Mouse (Mus musculus): ENCODE measurements around the gene Rin3.

The Rin3 gene

GRCm38 (mm10) chr12:102425048-102425578 lies 142.3 kb downstream of the Rin3 start:
- DNase-seq, result peak in 1 of 2 experiments; percentile 17

- DNase-seq, result no peak
Observed at GRCm38 (mm10) chr12:102426285-102426684, 143.4 kb downstream of the Rin3 start.

GRCm38 (mm10) chr12:102429656-102430055 lies 146.8 kb downstream of the Rin3 start:
- DNase-seq, result no peak

GRCm38 (mm10) chr12:102430228-102430627 lies 147.4 kb downstream of the Rin3 start:
- DNase-seq, result no peak

- no peak for DNase-seq
Observed at GRCm38 (mm10) chr12:102432238-102432637, 149.4 kb downstream of the Rin3 start.

- DNase-seq, result no peak
Observed at GRCm38 (mm10) chr12:102434107-102434506, 151.3 kb downstream of the Rin3 start.

- DNase-seq, result no peak
Observed at GRCm38 (mm10) chr12:102436939-102437526, 154.2 kb downstream of the Rin3 start.

GRCm38 (mm10) chr12:102437952-102438351 lies 155.1 kb downstream of the Rin3 start:
- DNase-seq, result no peak

- DNase-seq, result no peak
Observed at GRCm38 (mm10) chr12:102438983-102439631, 156.3 kb downstream of the Rin3 start.

GRCm38 (mm10) chr12:102439632-102440023 lies 156.8 kb downstream of the Rin3 start, which contains the start of gene Lgmn:
Gene Lgmn, minus strand, starts transcription at chr12:102439813.
- peak; percentile 93 for DNase-seq

Measured in thymus, postnatal 36 days (tissue).